Mouse (Mus musculus): Measurements from ENCODE around the gene Pfn3. TPM values are rescaled to one million over a fixed set of nuclear protein-coding genes. Genes with fewer than 3 reads are reported as not detected.

The Pfn3 gene
- polyA plus RNA-seq, 1 experiment from 2014 or later, result not detected

GRCm38 (mm10) chr13:55403266-55403665 is 11.8 kb downstream of the Pfn3 start:
- Histone ChIP-seq H3K4me2 (replicated peaks; ENCODE audit: low read depth) (no peak overlapping the region), H3K9ac (ENCODE audit: low read depth, low read length) (no peak overlapping the region), H3K4me1 (replicated peaks; ENCODE audit: control insufficient read depth, insufficient read depth, low read length) (no peaks in the 10 kb centered on the region), H3K9me3 (ENCODE audit: control insufficient read depth) (no peaks in the 10 kb centered on the region), H3K27ac (ENCODE audit: low read depth, low read length) (no peak overlapping the region), H3K27me3 (replicated peaks; ENCODE audit: control insufficient read depth, insufficient read depth, low read length) (peaks cover 9% of the 10 kb centered on the region; the same call in 1 of the 2 replicates), H3K36me3 (ENCODE audit: control insufficient read depth, insufficient read depth) (no peaks in the 10 kb centered on the region), H3K4me3 (ENCODE audit: low read depth, low read length) (no peak overlapping the region)
- TF ChIP-seq CTCF (IDR thresholded peaks at IDR 0.05; ENCODE audit: low read depth), result no peak
- 71% methylated on average over 7 of the region's 7 CpGs for WGBS
- ATAC-seq, result no peak

- Histone ChIP-seq H3K4me2 (replicated peaks; ENCODE audit: low read depth) (no peak overlapping the region), H3K36me3 (ENCODE audit: control insufficient read depth, insufficient read depth) (no peaks in the 10 kb centered on the region), H3K27ac (ENCODE audit: low read depth, low read length) (no peak overlapping the region; the same call in 1 of the 2 replicates), H3K9ac (ENCODE audit: low read depth, low read length) (no peak overlapping the region), H3K4me3 (ENCODE audit: low read depth, low read length) (no peak overlapping the region), H3K27me3 (replicated peaks; ENCODE audit: control insufficient read depth, insufficient read depth, low read length) (peaks cover 9% of the 10 kb centered on the region; the same call in 1 of the 2 replicates), H3K4me1 (replicated peaks; ENCODE audit: control insufficient read depth, insufficient read depth, low read length) (no peaks in the 10 kb centered on the region), H3K9me3 (ENCODE audit: control insufficient read depth) (no peaks in the 10 kb centered on the region)
- WGBS, result 26% methylated on average over 1 of the region's 1 CpGs
- ATAC-seq, result peak; percentile 65; the same call in 1 of the 2 replicates
- TF ChIP-seq CTCF (IDR thresholded peaks at IDR 0.05; ENCODE audit: low read depth), result no peak
These were observed 15.0 kb downstream of the Pfn3 start for GRCm38 (mm10) chr13:55400039-55400346.

DNA sequence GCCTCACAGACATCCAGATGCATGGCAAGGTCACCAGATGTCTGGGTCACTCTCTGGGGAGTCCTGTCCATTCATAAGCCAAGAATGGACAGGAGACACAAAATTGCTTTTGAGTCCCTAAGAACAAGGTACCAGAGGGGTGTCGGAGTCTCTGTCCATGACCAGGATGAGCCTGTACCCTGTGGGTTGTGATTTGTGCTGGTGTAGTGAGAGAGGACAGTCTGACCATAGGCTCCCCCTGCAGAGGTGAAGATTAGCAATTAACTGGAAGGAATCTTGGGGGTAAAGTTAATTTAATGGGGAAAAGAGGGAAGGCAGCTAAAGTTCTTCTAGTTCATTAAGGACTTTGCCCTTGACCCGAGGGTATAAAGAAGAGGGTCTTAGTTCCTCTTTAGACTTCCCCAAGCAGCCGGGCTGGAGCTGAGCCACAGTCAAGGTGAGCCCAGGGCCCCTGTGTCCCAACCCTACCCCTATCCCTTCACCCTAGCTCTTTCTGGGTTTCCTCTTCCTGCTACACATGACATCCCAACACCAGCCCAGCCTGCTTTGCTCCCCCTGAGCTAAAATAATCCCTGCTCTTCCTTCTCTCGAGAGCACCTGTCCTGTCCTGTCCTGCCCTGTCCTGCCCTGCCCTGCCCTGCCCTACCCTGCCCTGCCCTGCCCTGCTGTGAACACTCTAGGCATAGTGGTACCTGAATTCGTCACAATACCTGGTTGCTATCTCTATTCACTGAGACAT is 15.6 kb downstream of the Pfn3 start:
- Histone ChIP-seq H3K9me3 (ENCODE audit: control insufficient read depth) (no peaks in the 10 kb centered on the region), H3K4me2 (replicated peaks; ENCODE audit: low read depth) (no peak overlapping the region), H3K27ac (ENCODE audit: low read depth, low read length) (no peak overlapping the region), H3K4me1 (replicated peaks; ENCODE audit: control insufficient read depth, insufficient read depth, low read length) (no peaks in the 10 kb centered on the region), H3K27me3 (replicated peaks; ENCODE audit: control insufficient read depth, insufficient read depth, low read length) (peaks cover 9% of the 10 kb centered on the region; the same call in 1 of the 2 replicates), H3K36me3 (ENCODE audit: control insufficient read depth, insufficient read depth) (no peaks in the 10 kb centered on the region), H3K9ac (ENCODE audit: low read depth, low read length) (no peak overlapping the region), H3K4me3 (ENCODE audit: low read depth, low read length) (no peak overlapping the region)
- no peak for TF ChIP-seq CTCF (IDR thresholded peaks at IDR 0.05; ENCODE audit: low read depth)
- 37% methylated on average over 5 of the region's 5 CpGs for WGBS
- peak; percentile 82 for ATAC-seq

DNA sequence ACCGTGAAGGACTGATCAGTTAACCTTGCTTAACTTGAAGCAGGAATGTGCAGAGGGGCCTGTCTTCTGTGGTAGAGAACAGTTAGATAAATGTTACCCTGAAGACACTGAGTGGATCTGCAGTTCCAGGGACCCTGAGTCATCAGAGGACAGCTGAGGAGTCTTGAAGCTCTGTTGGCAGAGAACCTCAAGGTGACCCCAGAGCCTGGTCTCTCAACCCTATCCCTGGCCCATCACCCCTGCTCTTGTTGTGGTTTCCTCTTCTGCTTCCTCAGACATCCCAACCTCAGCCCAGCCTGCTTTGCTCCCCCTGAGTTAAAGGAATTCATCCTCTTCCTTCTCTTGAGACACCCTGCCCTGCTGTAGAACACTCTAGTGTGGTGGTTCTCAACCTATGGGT is 16.9 kb downstream of the Pfn3 start, which contains the start of gene Slc34a1:
Gene Slc34a1 (plus strand): TSS at position 100 of the 400 bp plus-strand sequence.
- Histone ChIP-seq H3K4me3 (ENCODE audit: low read depth, low read length) (no peak within 1 kb of the TSS), H3K4me2 (replicated peaks; ENCODE audit: low read depth) (no peak within 1 kb of the TSS), H3K4me1 (replicated peaks; ENCODE audit: control insufficient read depth, insufficient read depth, low read length) (no peaks in the 10 kb centered on the region), H3K9me3 (ENCODE audit: control insufficient read depth) (no peaks in the 10 kb centered on the region), H3K27ac (ENCODE audit: low read depth, low read length) (no peak within 1 kb of the TSS), H3K36me3 (ENCODE audit: control insufficient read depth, insufficient read depth) (no peaks in the 10 kb centered on the region), H3K9ac (ENCODE audit: low read depth, low read length) (no peak within 1 kb of the TSS), H3K27me3 (replicated peaks; ENCODE audit: control insufficient read depth, insufficient read depth, low read length) (no peaks in the 10 kb centered on the region)
- no peak for ATAC-seq
- TF ChIP-seq CTCF (IDR thresholded peaks at IDR 0.05; ENCODE audit: low read depth), result no peak
- 76% methylated on average over 1 of the region's 1 CpGs for WGBS

DNA sequence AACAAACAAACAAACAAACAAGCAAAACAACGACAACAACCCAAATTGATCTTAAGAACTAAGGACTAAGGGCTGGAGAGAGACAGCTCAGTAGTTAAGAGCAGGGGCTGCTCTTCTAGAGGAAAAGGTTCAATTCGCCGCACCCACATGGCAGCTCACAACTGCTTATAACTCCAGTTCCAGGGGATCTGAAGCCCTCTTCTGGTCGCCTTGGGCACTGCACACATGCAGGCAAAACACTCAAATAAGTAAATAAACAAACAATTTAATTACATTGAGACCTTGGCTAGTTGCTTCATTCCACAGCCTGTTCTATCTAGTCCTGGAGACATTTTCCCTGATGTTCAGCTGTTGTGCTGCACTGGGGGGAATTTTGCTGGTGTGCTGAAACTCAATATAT is 22.1 kb downstream of the Pfn3 start:
- 75% methylated on average over 4 of the region's 4 CpGs for WGBS
- no peak for ATAC-seq
- Histone ChIP-seq H3K36me3 (ENCODE audit: control insufficient read depth, insufficient read depth) (no peaks in the 10 kb centered on the region), H3K4me1 (replicated peaks; ENCODE audit: control insufficient read depth, insufficient read depth, low read length) (no peaks in the 10 kb centered on the region), H3K27me3 (replicated peaks; ENCODE audit: control insufficient read depth, insufficient read depth, low read length) (no peaks in the 10 kb centered on the region), H3K27ac (ENCODE audit: low read depth, low read length) (no peak overlapping the region), H3K4me2 (replicated peaks; ENCODE audit: low read depth) (no peak overlapping the region), H3K9ac (ENCODE audit: low read depth, low read length) (no peak overlapping the region), H3K4me3 (ENCODE audit: low read depth, low read length) (no peak overlapping the region), H3K9me3 (ENCODE audit: control insufficient read depth) (no peaks in the 10 kb centered on the region)
- peak; percentile 69 for TF ChIP-seq CTCF (IDR thresholded peaks at IDR 0.05; ENCODE audit: low read depth)

DNA sequence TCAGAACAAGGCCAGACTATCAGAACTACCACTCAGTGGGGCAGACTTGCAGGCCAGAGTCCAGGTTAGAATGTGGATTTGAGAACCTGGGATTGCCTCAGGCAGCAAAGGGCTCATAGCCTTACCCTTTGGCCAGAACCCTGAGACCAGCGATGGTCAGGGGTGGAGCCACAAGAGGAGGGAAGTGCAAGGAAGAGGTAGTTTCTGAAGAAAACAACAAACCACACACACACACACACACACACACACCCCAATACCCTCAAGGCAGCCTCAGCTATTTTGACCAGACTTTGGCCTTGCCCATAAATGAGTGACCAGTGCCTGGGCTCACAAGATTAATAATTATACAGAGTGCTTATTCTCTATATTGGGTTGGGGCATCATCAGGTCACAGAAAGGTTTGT is 23.4 kb downstream of the Pfn3 start:
- peak; percentile 88 for ATAC-seq
- Histone ChIP-seq H3K36me3 (ENCODE audit: control insufficient read depth, insufficient read depth) (no peaks in the 10 kb centered on the region), H3K4me3 (ENCODE audit: low read depth, low read length) (no peak overlapping the region), H3K27me3 (replicated peaks; ENCODE audit: control insufficient read depth, insufficient read depth, low read length) (no peaks in the 10 kb centered on the region), H3K9me3 (ENCODE audit: control insufficient read depth) (no peaks in the 10 kb centered on the region), H3K27ac (ENCODE audit: low read depth, low read length) (peak overlapping the region; percentile 75), H3K4me2 (replicated peaks; ENCODE audit: low read depth) (no peak overlapping the region), H3K9ac (ENCODE audit: low read depth, low read length) (no peak overlapping the region), H3K4me1 (replicated peaks; ENCODE audit: control insufficient read depth, insufficient read depth, low read length) (peaks cover 2% of the 10 kb centered on the region; the same call in 1 of the 2 replicates)
- whole genome bisulfite sequencing, result 32% methylated on average over 1 of the region's 1 CpGs
- TF ChIP-seq CTCF (IDR thresholded peaks at IDR 0.05; ENCODE audit: low read depth), result no peak

Data from intestine, postnatal 0 days (tissue).